Mouse (Mus musculus) limb, embryonic 12.5 days (tissue): ENCODE measurements around the gene Poln. TPM values are rescaled to one million over a fixed set of nuclear protein-coding genes. Genes with fewer than 3 reads are reported as not detected.

Experiments used
- ATAC-seq: fragments of 200-750 bp; cut with Nextera tagmentation; 2 replicates; pipeline ENCODE4 v1.8.0; 2017; ENCODE audit warnings: low read depth, moderate TSS enrichment; ENCODE audit not compliant: insufficient number of reproducible peaks, insufficient read depth, low FRiP score, low TSS enrichment
- H3K27ac ChIP-seq: fragments of 300-500 bp; sonication (generic); 2 replicates; pipeline ENCODE4 v1.5.1; 2016; ENCODE audit warnings: mild to moderate bottlenecking, moderate library complexity
- H3K27me3 ChIP-seq: fragments of 300-500 bp; sonication (generic); 2 replicates; pipeline ENCODE4 v1.6.1; 2016; ENCODE audit warnings: mild to moderate bottlenecking, moderate library complexity
- H3K36me3 ChIP-seq: fragments of 300-500 bp; sonication (generic); 2 replicates; pipeline ENCODE4 v1.6.1; 2016; ENCODE audit warnings: mild to moderate bottlenecking, moderate library complexity
- H3K4me1 ChIP-seq: fragments of 300-500 bp; sonication (generic); replicated peaks from 2 replicates; pipeline ENCODE4 v1.6.1; 2016
- H3K4me2 ChIP-seq: fragments of 300-500 bp; sonication (generic); 2 replicates; pipeline ENCODE4 v1.6.1; 2016; ENCODE audit warnings: mild to moderate bottlenecking, moderate library complexity
- H3K4me3 ChIP-seq: fragments of 300-500 bp; sonication (generic); replicated peaks from 2 replicates; pipeline ENCODE4 v1.5.1; 2016; ENCODE audit warnings: mild to moderate bottlenecking
- H3K9ac ChIP-seq: fragments of 300-500 bp; sonication (generic); replicated peaks from 2 replicates; pipeline ENCODE4 v1.6.1; 2016; ENCODE audit warnings: mild to moderate bottlenecking, moderate library complexity
- H3K9me3 ChIP-seq: fragments of 300-500 bp; sonication (generic); 2 replicates; pipeline ENCODE4 v1.6.1; 2016; ENCODE audit warnings: mild to moderate bottlenecking, moderate library complexity
- WGBS: fragments of 180-500 bp; shearing (Covaris S2); methylation state at CpG from one replicate; pipeline ENCODE4 v1.1.7; 2016; 5-methylcytosine and 5-hydroxymethylcytosine counted together
- polyA plus RNA-seq: library from polyadenylated mRNA; unstranded; fragments of >200 nt; fragmentation: Nextera tagmentation; extraction: Ambion mirVana; gene quantifications from 2 replicates; pipeline ENCODE4 v1.2.1, GENCODE M21; 2016

Poln gene
- polyA plus RNA-seq, 1 experiment from 2014 or later, result 1.3 TPM

GRCm38 (mm10) chr5:34174550-34175402 lies 5.5 kb upstream of the Poln start:
- Histone ChIP-seq H3K4me3 (no peak overlapping the region), H3K4me1 (peaks cover 8% of the 10 kb centered on the region; the same call in 1 of the 2 replicates), H3K36me3 (peaks cover 68% of the 10 kb centered on the region), H3K27me3 (no peaks in the 10 kb centered on the region), H3K27ac (no peak overlapping the region), H3K9ac (0 out of 2 replicates have a peak overlapping the region, but pooled peaks have one; percentile 34), H3K4me2 (no peak overlapping the region), H3K9me3 (no peaks in the 10 kb centered on the region)
- no peak for ATAC-seq
- 77% methylated on average over 5 of the region's 5 CpGs for WGBS

DNA sequence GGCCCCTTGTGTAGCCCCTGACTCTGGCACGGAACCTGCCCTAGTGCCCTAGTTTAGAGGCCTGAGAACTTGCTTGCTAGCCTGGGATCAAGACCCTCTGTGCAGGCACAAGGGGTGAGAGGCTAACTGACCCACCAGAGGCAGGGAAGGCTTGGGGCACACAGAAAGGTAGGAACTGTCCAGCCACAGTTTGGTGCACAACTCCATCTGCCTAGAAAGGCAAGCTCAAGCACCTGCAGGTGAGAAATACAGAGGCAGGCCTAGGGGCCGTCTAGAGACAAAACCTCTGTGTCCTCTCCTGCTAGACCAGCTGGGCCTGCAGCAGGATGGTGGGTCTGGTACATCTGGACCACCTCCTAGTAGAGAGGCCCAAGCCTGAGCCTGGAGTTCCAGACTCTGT lies 4.8 kb upstream of the Poln start:
- ATAC-seq, result no peak
- Histone ChIP-seq H3K36me3 (peaks cover 68% of the 10 kb centered on the region), H3K9ac (no peak overlapping the region), H3K4me1 (peaks cover 9% of the 10 kb centered on the region; the same call in 1 of the 2 replicates), H3K9me3 (no peaks in the 10 kb centered on the region), H3K4me2 (no peak overlapping the region), H3K4me3 (no peak overlapping the region), H3K27ac (no peak overlapping the region), H3K27me3 (no peaks in the 10 kb centered on the region)
- 78% methylated on average over 2 of the region's 2 CpGs for WGBS

DNA sequence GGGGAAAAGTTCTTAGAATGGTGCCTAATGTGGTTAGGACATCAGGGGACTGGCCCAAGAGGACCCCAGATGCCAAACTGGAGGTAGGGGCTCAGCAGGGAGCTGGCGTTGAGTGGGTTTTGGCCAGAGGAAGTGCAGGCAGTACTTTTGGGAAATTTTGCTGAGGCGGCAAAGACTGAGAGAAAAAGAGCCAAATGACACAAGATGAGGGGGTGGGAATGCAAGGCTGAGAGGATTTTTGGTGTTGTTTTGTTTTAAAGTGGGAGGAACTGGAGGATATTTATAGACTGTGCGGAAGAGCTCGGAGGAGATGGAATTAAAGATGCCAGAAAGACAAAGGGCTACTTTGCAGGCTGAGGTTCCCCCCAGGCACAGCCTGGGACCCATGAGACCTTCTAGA lies 1.5 kb upstream of the Poln start:
- no peaks in the 10 kb centered on the region for H3K27me3 ChIP-seq
- peak overlapping the region; percentile 62 for H3K27ac ChIP-seq
- H3K36me3 ChIP-seq, result peaks cover 38% of the 10 kb centered on the region
- no peak for ATAC-seq
- 91% methylated on average over 4 of the region's 4 CpGs for WGBS
- H3K4me3 ChIP-seq, result no peak overlapping the region
- no peak overlapping the region for H3K9ac ChIP-seq
- no peak overlapping the region for H3K4me2 ChIP-seq
- H3K4me1 ChIP-seq, result peaks cover 18% of the 10 kb centered on the region
- no peaks in the 10 kb centered on the region for H3K9me3 ChIP-seq

- Histone ChIP-seq H3K4me3 (peak overlapping the region; percentile 77), H3K27me3 (no peaks in the 10 kb centered on the region), H3K9me3 (no peaks in the 10 kb centered on the region), H3K4me1 (peaks cover 21% of the 10 kb centered on the region), H3K9ac (no peak overlapping the region; the same call in 1 of the 2 replicates), H3K4me2 (peak overlapping the region; percentile 59), H3K27ac (peak overlapping the region; percentile 91), H3K36me3 (peaks cover 31% of the 10 kb centered on the region)
- WGBS, result 79% methylated on average over 3 of the region's 3 CpGs
- no peak for ATAC-seq
Observed at GRCm38 (mm10) chr5:34169954-34170353, 706 bp upstream of the Poln start.

GRCm38 (mm10) chr5:34167857-34168256 lies 1.4 kb downstream of the Poln start:
- no peak overlapping the region for H3K9ac ChIP-seq
- no peak overlapping the region for H3K27ac ChIP-seq
- ATAC-seq, result no peak
- H3K4me2 ChIP-seq, result peak overlapping the region; percentile 34; the same call in 1 of the 2 replicates
- H3K4me3 ChIP-seq, result no peak overlapping the region
- peaks cover 27% of the 10 kb centered on the region for H3K4me1 ChIP-seq
- WGBS, result 84% methylated on average over 4 of the region's 4 CpGs
- no peaks in the 10 kb centered on the region for H3K27me3 ChIP-seq
- peaks cover 21% of the 10 kb centered on the region for H3K36me3 ChIP-seq
- H3K9me3 ChIP-seq, result no peaks in the 10 kb centered on the region

- ATAC-seq, result no peak
- Histone ChIP-seq H3K4me3 (no peak overlapping the region), H3K4me1 (peaks cover 25% of the 10 kb centered on the region), H3K27me3 (no peaks in the 10 kb centered on the region), H3K36me3 (peaks cover 25% of the 10 kb centered on the region), H3K9me3 (no peaks in the 10 kb centered on the region), H3K27ac (no peak overlapping the region), H3K9ac (no peak overlapping the region), H3K4me2 (no peak overlapping the region)
- 92% methylated on average over 4 of the region's 4 CpGs for WGBS
Observed at GRCm38 (mm10) chr5:34165793-34166192, 3.5 kb downstream of the Poln start.

DNA sequence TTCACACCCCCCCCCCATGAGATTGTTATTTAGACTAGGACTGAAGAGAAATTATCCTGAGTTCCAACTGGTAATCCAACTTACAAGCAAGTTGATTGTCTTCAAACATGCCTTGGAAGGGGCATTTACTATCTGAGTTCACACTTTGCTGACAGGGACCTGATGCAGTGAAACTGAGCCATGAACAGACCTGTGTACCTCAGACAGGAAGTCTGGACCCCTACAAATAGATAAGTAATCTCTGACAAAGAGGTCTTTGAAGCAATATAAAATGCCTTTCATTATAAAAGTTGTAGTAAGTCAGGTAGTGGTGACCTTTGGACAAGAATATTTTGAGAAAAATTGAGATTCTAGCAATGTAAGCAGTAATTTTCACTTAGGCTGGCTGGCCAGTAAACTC lies 20.8 kb downstream of the Poln start:
- Histone ChIP-seq H3K9ac (no peak overlapping the region), H3K9me3 (no peaks in the 10 kb centered on the region), H3K4me3 (no peak overlapping the region), H3K27me3 (no peaks in the 10 kb centered on the region), H3K36me3 (peaks cover 9% of the 10 kb centered on the region), H3K27ac (no peak overlapping the region), H3K4me1 (no peaks in the 10 kb centered on the region), H3K4me2 (no peak overlapping the region)
- no peak for ATAC-seq

GRCm38 (mm10) chr5:34147554-34147953 lies 21.7 kb downstream of the Poln start:
- Histone ChIP-seq H3K4me3 (no peak overlapping the region), H3K4me2 (no peak overlapping the region), H3K27me3 (no peaks in the 10 kb centered on the region), H3K4me1 (no peaks in the 10 kb centered on the region), H3K27ac (no peak overlapping the region), H3K9me3 (no peaks in the 10 kb centered on the region), H3K9ac (no peak overlapping the region), H3K36me3 (peaks cover 3% of the 10 kb centered on the region; the same call in 1 of the 2 replicates)
- 91% methylated on average over 3 of the region's 3 CpGs for WGBS
- ATAC-seq, result no peak

GRCm38 (mm10) chr5:34139751-34140150 lies 29.5 kb downstream of the Poln start:
- Histone ChIP-seq H3K27ac (no peak overlapping the region), H3K9ac (no peak overlapping the region), H3K4me1 (no peaks in the 10 kb centered on the region), H3K36me3 (no peaks in the 10 kb centered on the region), H3K4me3 (no peak overlapping the region), H3K4me2 (no peak overlapping the region), H3K27me3 (no peaks in the 10 kb centered on the region), H3K9me3 (no peaks in the 10 kb centered on the region)
- ATAC-seq, result no peak
- WGBS, result 3% methylated on average over 1 of the region's 1 CpGs

- Histone ChIP-seq H3K9me3 (no peaks in the 10 kb centered on the region), H3K4me2 (no peak overlapping the region), H3K27ac (no peak overlapping the region), H3K36me3 (no peaks in the 10 kb centered on the region), H3K4me3 (no peak overlapping the region), H3K9ac (no peak overlapping the region), H3K27me3 (no peaks in the 10 kb centered on the region), H3K4me1 (no peaks in the 10 kb centered on the region)
- 79% methylated on average over 2 of the region's 2 CpGs for WGBS
- ATAC-seq, result no peak
Observed at GRCm38 (mm10) chr5:34132731-34133130, 36.5 kb downstream of the Poln start.

DNA sequence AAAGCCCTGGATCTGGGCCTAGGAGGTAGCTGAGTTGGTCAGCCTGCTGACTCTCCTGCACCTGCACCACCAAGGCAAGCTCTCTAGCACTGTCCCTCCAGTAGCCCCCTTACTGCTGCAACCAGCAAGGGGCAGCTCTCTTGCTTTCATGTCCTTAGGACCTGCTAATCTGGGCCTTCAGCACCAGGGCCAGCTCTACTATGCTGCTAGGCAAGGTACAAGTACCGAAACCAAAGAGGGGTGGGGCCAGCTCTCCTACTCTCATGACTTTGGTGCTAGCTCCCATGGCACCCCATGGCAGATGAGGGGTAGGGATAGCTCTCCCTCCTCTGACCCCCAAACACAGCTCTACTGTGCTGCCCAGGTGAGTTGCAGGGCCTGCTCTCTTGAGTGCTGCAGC lies 45.1 kb downstream of the Poln start:
- Histone ChIP-seq H3K36me3 (no peaks in the 10 kb centered on the region), H3K4me3 (no peak overlapping the region), H3K27ac (no peak overlapping the region), H3K9ac (no peak overlapping the region), H3K4me1 (no peaks in the 10 kb centered on the region), H3K4me2 (no peak overlapping the region), H3K27me3 (no peaks in the 10 kb centered on the region), H3K9me3 (no peaks in the 10 kb centered on the region)
- 5% methylated on average over 1 of the region's 1 CpGs for WGBS
- ATAC-seq, result no peak
